Mouse (Mus musculus): ENCODE measurements at regions not wholly inside any gene's neighbourhood (a gene's known extent, or its start where the extent isn't known, plus 50 kb on each side); places are given as distances from the start of the nearest gene placed in this dataset.
"Not testable (repeated sequence)": the region's sequence is repeated elsewhere in the genome, so short reads cannot be mapped to it uniquely, and the experiment has no call there.

DNA sequence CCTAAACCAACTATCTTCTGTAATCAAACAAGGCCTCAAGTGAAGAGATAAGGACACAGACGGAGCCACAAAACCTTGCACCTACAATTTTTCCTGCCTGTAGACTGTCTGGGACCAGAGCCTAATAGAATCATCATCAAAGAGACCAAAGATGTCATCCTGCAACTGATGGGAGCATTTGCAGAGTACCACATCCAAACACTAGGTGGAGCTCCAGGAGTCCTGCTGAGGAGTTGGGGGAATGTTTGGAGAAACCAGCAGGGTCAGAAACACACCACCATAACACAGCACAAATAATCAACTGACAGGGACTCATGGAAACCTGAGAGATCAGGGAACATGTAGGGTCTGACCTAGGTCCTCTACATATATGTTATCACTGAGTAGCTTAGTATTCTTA is 160.9 kb downstream of the Gm6760 start:
- intact Hi-C loops (cut with DNase I), result no loop called here
- Histone ChIP-seq H3K27ac (no peak overlapping the region), H3K4me3 (no peak overlapping the region)
- DNase-seq, result no peak
- TF ChIP-seq CTCF (IDR thresholded peaks at IDR 0.05), result peak; percentile 43

DNA sequence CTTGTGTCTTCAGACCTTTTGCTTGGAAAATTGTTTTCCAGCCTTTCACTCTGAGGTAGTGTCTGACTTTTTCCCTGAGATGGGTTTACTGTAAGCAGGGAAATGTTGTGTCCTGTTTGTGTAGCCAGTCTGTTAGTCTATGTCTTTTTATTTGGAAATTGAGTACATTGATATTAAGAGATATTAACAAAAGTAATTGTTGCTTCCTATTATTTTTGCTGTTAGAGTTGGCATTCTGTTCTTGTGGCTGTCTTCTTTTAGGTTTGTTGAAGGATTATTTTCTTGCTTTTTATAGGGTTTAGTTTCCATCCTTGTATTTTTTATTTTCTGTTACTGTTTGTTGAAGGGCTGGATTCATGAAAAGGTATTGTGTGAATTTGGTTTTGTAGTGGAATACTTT is 179.6 kb downstream of the Gm6760 start:
- H3K27ac ChIP-seq; H3K4me3 ChIP-seq; intact Hi-C loops (cut with DNase I); DNase-seq: not testable (repeated sequence)
